Mouse (Mus musculus) neutrophil, adult 65 days (primary cell): ENCODE measurements around the gene Gm5965. TPM values are rescaled to one million over a fixed set of nuclear protein-coding genes. Genes with fewer than 3 reads are reported as not detected.

Experiments used
- total RNA-seq: library from RNA; stranded (reverse); gene quantifications from 2 replicates; pipeline ENCODE4 v1.2.4, GENCODE M21; 2023

Gene Gm5965
- not detected in 2 replicates for total RNA-seq

GRCm38 (mm10) chr16:88777596-88777995 is at the start of gene Gm5965:
Gene Gm5965, plus strand, starts transcription at chr16:88777896.

GRCm38 (mm10) chr16:88728812-88729275 is 48.9 kb upstream of the Gm5965 start, which contains the start of gene Krtap13-1:
Gene Krtap13-1, plus strand, starts transcription at chr16:88728862.

GRCm38 (mm10) chr16:88751535-88751934 is 26.2 kb upstream of the Gm5965 start, which contains the start of gene Krtap13:
Gene Krtap13, minus strand, starts transcription at chr16:88751635.

GRCm38 (mm10) chr16:88758547-88758946 is 19.1 kb upstream of the Gm5965 start, which contains the start of gene 2310034C09Rik:
Gene 2310034C09Rik, plus strand, starts transcription at chr16:88758847.

GRCm38 (mm10) chr16:88774106-88774505 is 3.6 kb upstream of the Gm5965 start, which contains the start of gene 2310057N15Rik:
Gene 2310057N15Rik, minus strand, starts transcription at chr16:88774206.

GRCm38 (mm10) chr16:88811827-88812226 is 34.1 kb downstream of the Gm5965 start, which contains the start of gene Gm20741:
Gene Gm20741, minus strand, starts transcription at chr16:88812220.

GRCm38 (mm10) chr16:88820066-88820465 is 42.4 kb downstream of the Gm5965 start, which contains the start of gene Krtap15:
Gene Krtap15, plus strand, starts transcription at chr16:88820215.

GRCm38 (mm10) chr16:88826095-88826652 is 48.5 kb downstream of the Gm5965 start, which contains the start of gene Krtap14:
Gene Krtap14, minus strand, starts transcription at chr16:88826145.

Other genes with a start within 250 kb of the Gm5965 start
- gene Cldn8, start 214.7 kb upstream of the Gm5965 start, total RNA-seq, result not detected in 2 replicates
- not detected in 2 replicates for gene Krtap24-1, start 165.6 kb upstream of the Gm5965 start, total RNA-seq
- not detected in 2 replicates for gene 2310079G19Rik, start 150.2 kb upstream of the Gm5965 start, total RNA-seq
- gene Krtap26-1, start 130.1 kb upstream of the Gm5965 start, total RNA-seq, result not detected in 2 replicates
- not detected in 2 replicates for gene Krtap27-1, start 106.2 kb upstream of the Gm5965 start, total RNA-seq
- not detected in 2 replicates for gene 2310061N02Rik, start 69.9 kb upstream of the Gm5965 start, total RNA-seq
- not detected in 2 replicates for gene Krtap13-1, start 49.0 kb upstream of the Gm5965 start, total RNA-seq
- gene Krtap13, start 26.3 kb upstream of the Gm5965 start, total RNA-seq, result not detected in 2 replicates
- not detected in 2 replicates for gene 2310034C09Rik, start 19.0 kb upstream of the Gm5965 start, total RNA-seq
- gene 2310057N15Rik, start 3.7 kb upstream of the Gm5965 start, total RNA-seq, result not detected in 2 replicates
- gene Gm20741, start 34.3 kb downstream of the Gm5965 start, total RNA-seq, result not detected in 2 replicates
- not detected in 2 replicates for gene Krtap15, start 42.3 kb downstream of the Gm5965 start, total RNA-seq
- gene Krtap14, start 48.2 kb downstream of the Gm5965 start, total RNA-seq, result not detected in 2 replicates
- not detected in 2 replicates for gene Krtap19-1, start 91.5 kb downstream of the Gm5965 start, total RNA-seq
- gene Krtap19-2, start 96.4 kb downstream of the Gm5965 start, total RNA-seq, result not detected in 2 replicates
- not detected in 2 replicates for gene Krtap19-3, start 100.1 kb downstream of the Gm5965 start, total RNA-seq
- not detected in 2 replicates for gene Krtap19-4, start 107.2 kb downstream of the Gm5965 start, total RNA-seq
- not detected in 2 replicates for gene Krtap19-5, start 118.6 kb downstream of the Gm5965 start, total RNA-seq
- not detected in 2 replicates for gene Krtap19-9b, start 154.4 kb downstream of the Gm5965 start, total RNA-seq
- gene Krtap16-3, start 185.0 kb downstream of the Gm5965 start, total RNA-seq, result not detected in 2 replicates
- not detected in 2 replicates for gene Krtap22-2, start 232.9 kb downstream of the Gm5965 start, total RNA-seq
- gene Gm10229, start 237.4 kb downstream of the Gm5965 start, total RNA-seq, result not detected in 2 replicates